Mouse (Mus musculus): ENCODE results near the gene Fgd5.
A peak's percentile ranks its signal among the peaks of the same experiment; 100 is the strongest.
"Not testable (repeated sequence)": the region's sequence is repeated elsewhere in the genome, so short reads cannot be mapped to it uniquely, and the experiment has no call there.

Fgd5 gene

GRCm38 (mm10) chr6:92065721-92066496, 87.2 kb downstream of the Fgd5 start:
- peak in 1 of 2 experiments; percentile 31 for DNase-seq (ENCODE audit: low spot score in 2 of 2)

DNA sequence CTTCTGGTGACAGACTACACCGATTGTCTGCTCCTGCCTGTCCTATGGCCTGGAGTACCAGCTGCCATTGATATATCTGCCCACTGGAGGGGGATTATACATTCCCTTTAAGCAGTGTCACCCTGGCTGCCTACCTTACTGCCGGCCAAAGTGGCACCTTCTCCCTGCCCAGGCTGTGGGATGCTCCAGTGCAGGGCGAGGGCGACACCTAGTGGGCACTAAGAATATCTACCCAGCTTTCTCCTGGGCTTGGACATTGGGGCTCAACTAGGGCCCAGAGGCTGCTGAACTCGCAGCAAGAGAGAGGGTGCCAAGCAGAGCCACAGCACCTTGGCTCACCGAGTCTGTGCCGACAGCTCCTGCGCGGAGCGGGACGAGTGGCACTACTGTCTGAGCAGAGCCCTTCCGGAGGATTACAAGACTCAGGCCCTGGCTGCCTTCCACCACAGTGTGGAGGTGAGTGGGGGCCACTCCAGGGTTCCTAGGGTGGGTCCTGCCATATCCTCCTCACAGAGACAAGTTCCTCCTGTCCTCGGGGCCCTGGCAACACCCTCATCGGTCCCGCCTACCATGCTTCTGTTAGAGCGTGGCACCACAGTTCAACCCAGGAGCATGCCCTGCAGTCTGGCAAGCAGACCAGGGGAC, 88.6 kb downstream of the Fgd5 start:
- peak; percentile 61 to 67 for DNase-seq (ENCODE audit: low spot score in 2 of 2)

DNA sequence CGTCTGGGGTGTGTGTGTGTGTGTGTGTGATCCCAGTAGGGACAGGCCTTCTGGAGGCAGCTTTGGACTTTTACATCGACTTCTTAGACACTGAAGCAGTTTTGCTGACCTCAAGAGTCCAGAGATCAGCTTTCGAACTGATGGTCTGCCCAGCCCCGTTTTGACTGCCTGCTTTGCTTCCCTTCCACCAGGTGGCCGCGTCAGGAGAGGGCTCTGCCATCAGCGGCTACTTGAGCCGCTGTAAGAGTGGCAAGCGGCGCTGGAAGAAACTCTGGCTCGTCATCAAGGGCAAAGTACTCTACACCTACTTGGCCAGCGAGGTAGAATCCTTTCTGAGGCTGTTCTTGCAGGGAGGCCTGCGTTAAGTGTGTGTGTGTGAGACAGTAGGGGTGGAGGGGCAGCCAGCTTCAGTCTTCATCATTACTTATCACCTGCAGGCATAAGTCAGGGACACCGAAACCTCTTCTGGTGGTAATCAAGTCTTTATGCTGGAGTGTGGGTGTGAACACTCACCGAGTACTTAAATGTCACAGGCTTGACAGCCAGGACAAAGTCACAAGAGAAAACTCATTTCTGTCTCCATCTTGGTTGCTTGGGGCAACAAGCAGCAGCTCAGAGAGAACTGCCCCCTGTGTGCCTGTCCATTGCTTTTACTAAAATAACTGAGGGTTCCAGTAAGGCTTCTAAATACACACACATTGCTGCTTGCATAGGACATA, 92.6 kb downstream of the Fgd5 start:
- DNase-seq (ENCODE audit: low spot score in 2 of 2), result no peak

DNA sequence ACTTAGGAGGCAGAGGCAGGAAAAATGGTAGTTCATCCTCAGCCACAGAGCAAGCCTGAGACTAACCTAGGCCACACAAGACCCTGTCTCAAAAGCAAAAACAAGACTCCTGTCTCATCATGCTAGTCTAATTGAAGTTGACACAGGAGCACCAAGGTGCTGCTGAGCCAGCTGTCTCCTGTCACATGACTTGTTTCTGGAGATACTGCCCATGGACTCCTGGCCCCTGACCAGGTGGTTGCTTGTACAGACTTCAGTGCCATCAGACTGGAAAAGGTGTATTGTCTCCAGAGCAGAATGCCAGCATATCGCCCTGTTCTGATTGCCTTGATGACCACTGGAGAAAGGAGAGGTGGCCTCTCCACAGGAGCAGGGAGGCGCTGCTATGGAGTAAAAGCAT, 102.1 kb downstream of the Fgd5 start:
- DNase-seq (ENCODE audit: low spot score in 2 of 2), result no peak

DNA sequence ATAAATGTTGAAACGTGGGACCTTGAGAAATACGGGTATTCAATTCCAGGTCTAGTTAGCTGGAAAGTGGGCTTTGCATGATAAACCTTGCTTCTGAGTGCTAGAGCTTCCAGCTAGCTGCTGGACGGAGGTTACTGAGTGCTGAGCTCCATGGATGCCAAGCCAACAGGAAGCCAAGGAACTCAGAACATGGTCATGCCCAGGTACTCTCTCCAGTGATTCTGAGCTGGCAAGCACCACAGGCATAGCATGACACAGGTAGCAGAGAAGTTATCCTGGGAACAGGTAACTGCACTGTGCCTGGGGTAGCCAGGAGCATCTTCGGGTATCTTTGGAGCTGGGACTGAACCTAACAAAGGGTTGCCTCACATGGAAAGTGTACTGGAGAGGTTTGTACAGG, 104.1 kb downstream of the Fgd5 start:
- DNase-seq (ENCODE audit: low spot score in 2 of 2), result no peak

DNA sequence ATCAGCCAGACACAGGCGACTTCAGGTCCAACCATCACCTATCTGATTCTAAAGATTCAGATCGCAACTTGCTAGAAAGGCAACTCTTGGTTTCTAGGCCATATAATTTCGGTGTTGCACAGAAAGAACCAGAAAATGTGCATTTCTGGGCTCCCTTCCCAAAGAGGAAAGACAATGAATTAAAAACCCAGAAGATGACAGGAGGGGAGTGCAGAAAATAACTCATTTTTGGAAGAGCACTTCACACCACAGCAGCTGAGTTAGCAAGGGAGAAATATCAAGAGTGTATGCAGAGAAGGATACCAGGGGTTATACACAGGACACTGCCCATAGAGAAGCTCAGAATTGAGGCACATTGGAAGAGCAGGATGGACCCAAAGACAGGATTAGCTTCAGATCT, 106.3 kb downstream of the Fgd5 start:
- no peak for DNase-seq (ENCODE audit: low spot score in 2 of 2)

- DNase-seq (ENCODE audit: low spot score in 2 of 2), result not testable (repeated sequence)
These were observed 110.5 kb downstream of the Fgd5 start for GRCm38 (mm10) chr6:92089141-92089540.

GRCm38 (mm10) chr6:92089982-92090381, 111.3 kb downstream of the Fgd5 start:
- no peak for DNase-seq (ENCODE audit: low spot score in 2 of 2)

- no peak for DNase-seq (ENCODE audit: low spot score in 2 of 2)
These were observed 111.8 kb downstream of the Fgd5 start for GRCm38 (mm10) chr6:92090497-92090896.

DNA sequence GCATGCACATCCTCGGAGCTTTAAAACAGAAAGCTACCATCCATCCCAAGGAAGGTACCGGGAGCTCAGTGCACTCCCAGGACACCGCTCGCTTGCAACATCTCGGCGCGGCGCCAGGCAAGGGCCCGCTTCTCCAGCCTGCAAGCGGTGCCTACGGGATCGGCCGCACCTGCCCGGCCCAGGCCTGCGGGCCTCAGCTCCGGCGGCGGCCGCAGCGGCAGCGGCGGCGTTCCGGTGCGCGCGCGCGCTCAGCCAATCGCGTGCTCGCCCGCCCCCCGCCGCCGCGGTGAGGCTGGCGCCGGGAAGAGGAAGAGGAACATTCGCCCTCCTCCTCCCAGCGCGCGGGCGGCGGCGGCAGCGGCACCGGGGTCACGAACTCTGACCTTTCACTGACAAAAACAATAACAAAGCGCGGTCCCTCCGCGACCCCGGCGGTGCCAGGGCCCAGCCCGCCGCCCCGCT, 112.5 kb downstream of the Fgd5 start, which contains the start of gene Nr2c2:
Gene Nr2c2 (plus strand): TSS at position 261 of the 462 bp plus-strand sequence.
- peak; percentile 82 to 85 for DNase-seq (ENCODE audit: low spot score in 2 of 2)

- peak; percentile 99 for DNase-seq (ENCODE audit: low spot score in 2 of 2)
These were observed 113.2 kb downstream of the Fgd5 start for GRCm38 (mm10) chr6:92091767-92092489.

DNA sequence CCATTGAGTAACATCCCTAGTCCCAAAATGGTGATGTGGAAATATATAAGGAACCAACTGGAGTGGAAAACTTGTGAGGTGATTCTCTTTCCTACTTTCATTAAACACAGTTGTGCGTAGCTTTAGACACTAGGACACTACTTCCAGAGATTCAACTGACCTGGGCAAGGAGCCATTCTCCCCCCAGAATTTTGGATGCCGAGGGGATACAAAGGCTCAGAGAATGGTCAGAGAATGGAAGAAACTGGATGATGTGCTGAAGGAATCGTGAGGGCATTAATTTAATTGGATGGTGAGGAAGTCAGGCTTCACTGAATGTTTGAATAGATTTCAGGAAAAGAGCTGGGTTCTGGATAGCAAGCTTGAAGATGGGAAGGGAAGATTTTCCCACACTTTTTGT, 114.1 kb downstream of the Fgd5 start:
- DNase-seq (ENCODE audit: low spot score in 2 of 2), result no peak

- DNase-seq (ENCODE audit: low spot score in 2 of 2), result no peak
These were observed 115.2 kb downstream of the Fgd5 start for GRCm38 (mm10) chr6:92093869-92094268.

- no peak for DNase-seq (ENCODE audit: low spot score in 2 of 2)
These were observed 122.1 kb downstream of the Fgd5 start for GRCm38 (mm10) chr6:92100679-92101360.

DNA sequence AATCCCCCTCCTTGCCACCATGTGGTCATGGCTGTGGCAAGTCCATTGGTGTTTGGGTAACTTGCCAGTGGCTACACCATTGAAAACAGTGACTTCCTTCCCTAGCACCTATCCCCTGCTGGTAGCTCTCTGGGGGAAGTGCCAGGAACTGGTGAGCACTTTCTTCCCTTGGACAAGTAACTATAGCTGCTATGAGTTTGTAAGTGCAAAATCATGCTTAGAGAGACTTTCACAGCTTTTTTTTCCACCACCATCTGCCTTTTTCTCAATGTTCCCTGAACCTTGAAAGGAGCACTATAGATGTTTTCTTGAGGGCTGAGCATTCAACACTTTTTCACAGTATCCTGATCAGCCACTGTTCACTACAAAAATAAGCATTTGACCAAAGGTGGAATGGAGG, 145.9 kb downstream of the Fgd5 start:
- no peak for DNase-seq (ENCODE audit: low spot score in 2 of 2)

All from heart, adult 9 months (tissue).